Mouse (Mus musculus) megakaryocyte, adult 5-6 weeks (primary cell): ENCODE results near the gene Bcas3. TPM values are rescaled to one million over a fixed set of nuclear protein-coding genes. Genes with fewer than 3 reads are reported as not detected.
"Not testable (repeated sequence)": the region's sequence is repeated elsewhere in the genome, so short reads cannot be mapped to it uniquely, and the experiment has no call there.

Experiments used
- ATAC-seq: 2 replicates; pipeline ENCODE4 v1.8.0; 2016; ENCODE audit warnings: mild to moderate bottlenecking, inconsistent platforms; ENCODE audit not compliant: poor library complexity, severe bottlenecking
- total RNA-seq, 2 experiments: library from RNA; stranded (forward) in 1 of 2; stranded (reverse) in 1 of 2; fragments of 153-499, 151-499 nt in 1 of 2; fragments of 221-1000, 200-1000 nt in 1 of 2; gene quantifications; 2 replicates each; pipeline versions ENCODE4 v1.2.3 to v1.2.4; 2015 to 2017

The Bcas3 gene
- total RNA-seq, 2 experiments from 2014 or later = 12.8 to 14.5 TPM

- ATAC-seq = no peak
Measured at GRCm38 (mm10) chr11:85470508-85470907, 117.5 kb downstream of the Bcas3 start.

GRCm38 (mm10) chr11:85474326-85474725 is 121.4 kb downstream of the Bcas3 start:
- ATAC-seq = no peak

- ATAC-seq = no peak
Measured at GRCm38 (mm10) chr11:85482737-85483467, 129.9 kb downstream of the Bcas3 start.

- no peak for ATAC-seq
Measured at GRCm38 (mm10) chr11:85485197-85485940, 132.4 kb downstream of the Bcas3 start.

GRCm38 (mm10) chr11:85487501-85487900 is 134.5 kb downstream of the Bcas3 start:
- no peak for ATAC-seq

GRCm38 (mm10) chr11:85492231-85492630 is 139.3 kb downstream of the Bcas3 start:
- no peak for ATAC-seq

GRCm38 (mm10) chr11:85492666-85493065 is 139.7 kb downstream of the Bcas3 start:
- no peak for ATAC-seq

GRCm38 (mm10) chr11:85499561-85499960 is 146.6 kb downstream of the Bcas3 start:
- no peak for ATAC-seq

GRCm38 (mm10) chr11:85502031-85502430 is 149.1 kb downstream of the Bcas3 start:
- no peak for ATAC-seq

GRCm38 (mm10) chr11:85504812-85505211 is 151.8 kb downstream of the Bcas3 start:
- ATAC-seq = not testable (repeated sequence)

- ATAC-seq = no peak
Measured at GRCm38 (mm10) chr11:85505811-85506210, 152.8 kb downstream of the Bcas3 start.

GRCm38 (mm10) chr11:85509334-85509733 is 156.4 kb downstream of the Bcas3 start:
- no peak for ATAC-seq

- ATAC-seq = no peak
Measured at GRCm38 (mm10) chr11:85511270-85511904, 158.4 kb downstream of the Bcas3 start.

GRCm38 (mm10) chr11:85516724-85517123 is 163.8 kb downstream of the Bcas3 start:
- ATAC-seq = no peak

- no peak; the same call in 1 of the 2 replicates for ATAC-seq
Measured at GRCm38 (mm10) chr11:85518025-85518756, 165.2 kb downstream of the Bcas3 start.

GRCm38 (mm10) chr11:85520236-85520635 is 167.3 kb downstream of the Bcas3 start:
- ATAC-seq = no peak

GRCm38 (mm10) chr11:85520996-85521395 is 168.0 kb downstream of the Bcas3 start:
- ATAC-seq = no peak

- ATAC-seq = no peak
Measured at GRCm38 (mm10) chr11:85523646-85524045, 170.7 kb downstream of the Bcas3 start.

GRCm38 (mm10) chr11:85524186-85524585 is 171.2 kb downstream of the Bcas3 start:
- no peak for ATAC-seq

- ATAC-seq = no peak
Measured at GRCm38 (mm10) chr11:85524841-85525500, 172.0 kb downstream of the Bcas3 start.
